Mouse (Mus musculus): Measurements from ENCODE around the gene Pak3. TPM values are rescaled to one million over a fixed set of nuclear protein-coding genes. Genes with fewer than 3 reads are reported as not detected.

The Pak3 gene
- polyA plus RNA-seq, 1 experiment from 2014 or later = 1.3 TPM

DNA sequence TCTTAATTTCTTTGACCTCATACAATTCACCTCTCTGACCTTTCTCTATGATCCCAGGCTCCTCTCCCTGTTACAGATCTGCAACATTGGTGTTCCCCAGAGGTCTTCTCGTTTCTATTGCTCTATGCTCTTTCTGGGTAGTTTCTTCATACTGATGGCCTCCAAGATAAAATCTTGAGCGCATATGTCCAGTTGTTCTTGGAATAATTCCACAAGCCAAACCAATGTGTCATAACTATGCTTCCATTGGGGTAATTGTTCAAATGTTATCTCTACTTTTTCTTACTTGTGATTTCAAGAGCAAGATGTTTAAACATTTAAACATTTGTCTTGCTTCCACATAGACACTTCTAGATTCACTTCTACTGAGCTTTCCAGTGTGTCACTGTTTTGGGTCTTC is 160.2 kb downstream of the Pak3 start:
- 67% methylated on average over 2 of the region's 2 CpGs for WGBS
- no peak for ATAC-seq
- no peaks in the 10 kb centered on the region for H3K27me3 ChIP-seq (replicated peaks; ENCODE audit: insufficient read depth, low read length)

DNA sequence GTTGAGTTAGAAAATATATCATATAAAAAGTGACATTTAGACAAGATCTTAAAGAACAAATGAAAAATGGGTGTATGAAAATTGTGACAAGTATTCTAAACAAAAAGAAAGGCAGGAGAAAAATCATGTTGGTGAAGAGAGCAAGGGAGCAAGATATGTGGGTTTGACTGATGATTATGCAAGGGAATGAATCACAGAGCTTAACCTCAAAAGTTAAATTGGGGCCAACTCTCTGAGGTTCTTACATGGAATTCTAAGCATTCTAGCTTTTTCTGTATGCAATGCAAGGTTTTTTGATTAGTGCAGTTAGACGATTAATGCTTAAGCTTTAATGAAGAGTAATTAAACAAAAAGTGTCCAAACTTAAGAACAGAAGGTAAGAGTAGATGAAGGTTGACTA is 203.9 kb downstream of the Pak3 start:
- Histone ChIP-seq H3K4me2 (replicated peaks; ENCODE audit: low read depth, low read length) (no peak overlapping the region), H3K27me3 (replicated peaks; ENCODE audit: insufficient read depth, low read length) (no peaks in the 10 kb centered on the region), H3K4me1 (ENCODE audit: insufficient read depth, low read depth, low read length) (no peaks in the 10 kb centered on the region), H3K9ac (replicated peaks; ENCODE audit: low read depth) (no peak overlapping the region), H3K36me3 (ENCODE audit: insufficient read depth, low read length) (no peaks in the 10 kb centered on the region), H3K27ac (ENCODE audit: low read length) (no peak overlapping the region), H3K9me3 (ENCODE audit: low read length) (no peaks in the 10 kb centered on the region), H3K4me3 (ENCODE audit: low read depth, low read length) (no peak overlapping the region)
- TF ChIP-seq EP300 (IDR thresholded peaks at IDR 0.05) = no peak
- TF ChIP-seq CTCF (IDR thresholded peaks at IDR 0.05) = no peak
- ATAC-seq = no peak
- DNase-seq (ENCODE audit: low spot score) = no peak
- whole genome bisulfite sequencing = 87% methylated on average over 1 of the region's 1 CpGs

More for the DNA sequence above, 160.2 kb downstream of the Pak3 start:
- Histone ChIP-seq H3K9me3 (ENCODE audit: low read length) (no peaks in the 10 kb centered on the region), H3K4me2 (replicated peaks; ENCODE audit: low read depth, low read length) (no peak overlapping the region), H3K4me3 (ENCODE audit: low read depth, low read length) (no peak overlapping the region), H3K27ac (ENCODE audit: low read length) (no peak overlapping the region), H3K36me3 (ENCODE audit: insufficient read depth, low read length) (no peaks in the 10 kb centered on the region), H3K9ac (replicated peaks; ENCODE audit: low read depth) (no peak overlapping the region), H3K4me1 (ENCODE audit: insufficient read depth, low read depth, low read length) (no peaks in the 10 kb centered on the region)
- TF ChIP-seq CTCF (IDR thresholded peaks at IDR 0.05) (no peak), EP300 (IDR thresholded peaks at IDR 0.05) (no peak)
- no peak for DNase-seq (ENCODE audit: low spot score)

DNA sequence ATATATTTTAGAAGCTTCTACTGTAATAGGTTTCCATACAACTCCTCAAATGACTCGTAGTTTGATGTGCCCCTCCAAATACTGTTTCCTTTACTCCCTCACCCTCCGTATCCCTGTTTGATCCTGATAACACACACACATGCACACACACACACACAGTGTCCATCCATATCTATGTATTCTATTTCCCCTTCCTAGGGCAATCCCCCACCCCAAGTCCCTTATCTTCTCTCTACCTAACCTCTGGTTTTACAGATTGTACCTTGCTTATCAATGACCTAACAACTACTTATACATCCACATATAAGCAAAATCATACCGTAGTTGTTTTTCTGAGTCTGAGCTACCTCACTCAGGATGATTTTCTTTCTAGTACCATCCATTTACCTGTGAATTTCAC is 207.0 kb downstream of the Pak3 start:
- 83% methylated on average over 3 of the region's 3 CpGs for WGBS
- DNase-seq (ENCODE audit: low spot score) (no peak), ATAC-seq (no peak)
- no peaks in the 10 kb centered on the region for H3K27me3 ChIP-seq (replicated peaks; ENCODE audit: insufficient read depth, low read length)
- H3K4me2 ChIP-seq (replicated peaks; ENCODE audit: low read depth, low read length) = no peak overlapping the region
- TF ChIP-seq CTCF (IDR thresholded peaks at IDR 0.05) (no peak), EP300 (IDR thresholded peaks at IDR 0.05) (no peak)
- H3K4me3 ChIP-seq (ENCODE audit: low read depth, low read length) = no peak overlapping the region
- no peaks in the 10 kb centered on the region for H3K9me3 ChIP-seq (ENCODE audit: low read length)
- no peak overlapping the region for H3K27ac ChIP-seq (ENCODE audit: low read length)
- no peaks in the 10 kb centered on the region for H3K36me3 ChIP-seq (ENCODE audit: insufficient read depth, low read length)
- no peak overlapping the region for H3K9ac ChIP-seq (replicated peaks; ENCODE audit: low read depth)
- no peaks in the 10 kb centered on the region for H3K4me1 ChIP-seq (ENCODE audit: insufficient read depth, low read depth, low read length)

DNA sequence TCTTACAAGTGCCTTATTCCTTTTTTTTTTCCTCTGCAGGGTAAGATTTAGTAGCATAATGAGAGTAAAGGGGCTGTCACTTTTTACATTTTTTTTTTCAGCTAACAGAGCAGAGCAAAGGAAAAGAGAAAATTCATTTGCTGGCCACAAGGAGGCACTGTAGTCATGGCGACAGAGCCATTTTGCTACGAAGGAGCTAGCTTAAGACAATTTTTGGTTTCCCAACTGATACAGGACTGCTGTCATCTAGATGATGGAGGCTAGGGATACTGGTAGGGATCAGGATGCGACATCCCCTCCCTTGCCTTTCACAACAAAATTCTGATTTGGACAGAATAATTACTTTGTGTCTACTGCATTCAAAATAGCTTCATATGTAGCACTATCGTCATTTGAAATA is 217.6 kb downstream of the Pak3 start:
- H3K4me3 ChIP-seq (ENCODE audit: low read depth, low read length) = no peak overlapping the region
- no peaks in the 10 kb centered on the region for H3K4me1 ChIP-seq (ENCODE audit: insufficient read depth, low read depth, low read length)
- no peak overlapping the region for H3K9ac ChIP-seq (replicated peaks; ENCODE audit: low read depth)
- H3K36me3 ChIP-seq (ENCODE audit: insufficient read depth, low read length) = no peaks in the 10 kb centered on the region
- no peak overlapping the region for H3K27ac ChIP-seq (ENCODE audit: low read length)
- H3K4me2 ChIP-seq (replicated peaks; ENCODE audit: low read depth, low read length) = no peak overlapping the region
- TF ChIP-seq CTCF (IDR thresholded peaks at IDR 0.05) (peak; percentile 68), EP300 (IDR thresholded peaks at IDR 0.05) (no peak)
- WGBS = 44% methylated on average over 4 of the region's 4 CpGs
- ATAC-seq = no peak
- DNase-seq (ENCODE audit: low spot score) = peak; percentile 44
- H3K27me3 ChIP-seq (replicated peaks; ENCODE audit: insufficient read depth, low read length) = no peaks in the 10 kb centered on the region
- no peaks in the 10 kb centered on the region for H3K9me3 ChIP-seq (ENCODE audit: low read length)

DNA sequence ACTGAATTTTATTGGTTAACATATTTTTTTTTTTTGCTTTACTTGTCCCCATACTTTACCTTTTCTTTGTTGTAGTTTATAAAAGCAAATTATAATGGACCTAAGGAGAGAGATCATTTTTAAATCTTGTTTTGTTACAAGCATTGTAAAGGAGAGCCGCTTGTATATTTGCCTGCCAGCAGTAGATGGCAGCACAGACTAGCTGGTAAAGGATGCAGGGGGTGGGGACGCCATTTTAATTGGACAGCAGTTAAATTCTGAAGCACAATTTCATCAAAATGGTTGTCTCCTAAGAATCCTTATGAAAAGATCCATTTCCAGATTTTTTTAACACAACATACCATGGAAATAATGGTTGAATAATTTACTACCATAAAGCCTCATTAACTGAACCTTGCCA is 220.8 kb downstream of the Pak3 start:
- Histone ChIP-seq H3K4me1 (ENCODE audit: insufficient read depth, low read depth, low read length) (no peaks in the 10 kb centered on the region), H3K9ac (replicated peaks; ENCODE audit: low read depth) (no peak overlapping the region), H3K36me3 (ENCODE audit: insufficient read depth, low read length) (no peaks in the 10 kb centered on the region), H3K4me2 (replicated peaks; ENCODE audit: low read depth, low read length) (no peak overlapping the region), H3K27me3 (replicated peaks; ENCODE audit: insufficient read depth, low read length) (no peaks in the 10 kb centered on the region), H3K27ac (ENCODE audit: low read length) (no peak overlapping the region), H3K9me3 (ENCODE audit: low read length) (no peaks in the 10 kb centered on the region), H3K4me3 (ENCODE audit: low read depth, low read length) (no peak overlapping the region)
- TF ChIP-seq EP300 (IDR thresholded peaks at IDR 0.05) (no peak), CTCF (IDR thresholded peaks at IDR 0.05) (peak; percentile 71)
- DNase-seq (ENCODE audit: low spot score) (peak; percentile 59), ATAC-seq (no peak)
- 17% methylated on average over 2 of the region's 2 CpGs for WGBS

GRCm38 (mm10) chrX:143762556-143762955 is 244.2 kb downstream of the Pak3 start:
- Histone ChIP-seq H3K27ac (ENCODE audit: low read length) (no peak overlapping the region), H3K4me1 (ENCODE audit: insufficient read depth, low read depth, low read length) (no peaks in the 10 kb centered on the region), H3K9me3 (ENCODE audit: low read length) (no peaks in the 10 kb centered on the region), H3K27me3 (replicated peaks; ENCODE audit: insufficient read depth, low read length) (no peaks in the 10 kb centered on the region), H3K4me2 (replicated peaks; ENCODE audit: low read depth, low read length) (no peak overlapping the region), H3K9ac (replicated peaks; ENCODE audit: low read depth) (no peak overlapping the region), H3K4me3 (ENCODE audit: low read depth, low read length) (no peak overlapping the region), H3K36me3 (ENCODE audit: insufficient read depth, low read length) (no peaks in the 10 kb centered on the region)
- WGBS = 58% methylated on average over 3 of the region's 3 CpGs
- TF ChIP-seq CTCF (IDR thresholded peaks at IDR 0.05) (no peak), EP300 (IDR thresholded peaks at IDR 0.05) (no peak)
- ATAC-seq = no peak
- DNase-seq (ENCODE audit: low spot score) = peak; percentile 37

- no peak for TF ChIP-seq CTCF (IDR thresholded peaks at IDR 0.05)
- no peak for TF ChIP-seq EP300 (IDR thresholded peaks at IDR 0.05)
- Histone ChIP-seq H3K9ac (replicated peaks; ENCODE audit: low read depth) (no peak overlapping the region), H3K4me2 (replicated peaks; ENCODE audit: low read depth, low read length) (no peak overlapping the region), H3K27me3 (replicated peaks; ENCODE audit: insufficient read depth, low read length) (no peaks in the 10 kb centered on the region), H3K4me3 (ENCODE audit: low read depth, low read length) (no peak overlapping the region), H3K36me3 (ENCODE audit: insufficient read depth, low read length) (no peaks in the 10 kb centered on the region), H3K9me3 (ENCODE audit: low read length) (no peaks in the 10 kb centered on the region), H3K4me1 (ENCODE audit: insufficient read depth, low read depth, low read length) (no peaks in the 10 kb centered on the region), H3K27ac (ENCODE audit: low read length) (no peak overlapping the region)
- 76% methylated on average over 1 of the region's 1 CpGs for WGBS
- DNase-seq (ENCODE audit: low spot score) (no peak), ATAC-seq (no peak)
Observed at GRCm38 (mm10) chrX:143815948-143816347, 297.6 kb downstream of the Pak3 start.
